Mouse (Mus musculus) thymus, adult 2 months (tissue): ENCODE data around the gene Gpank1. TPM values are rescaled to one million over a fixed set of nuclear protein-coding genes. Genes with fewer than 3 reads are reported as not detected.

Source experiments
- DNase-seq: peaks from one replicate; pipeline ENCODE4 v3.0.0; 2021
- H3K27ac ChIP-seq: fragments of 200-500 bp; 2 replicates; pipeline ENCODE4 v1.5.1; 2012; ENCODE audit warnings: low read length, control low read depth; ENCODE audit not compliant: control insufficient read depth, insufficient read depth
- H3K27me3 ChIP-seq: fragments of 200-500 bp; 2 replicates; pipeline ENCODE4 v1.6.1; 2012; ENCODE audit warnings: mild to moderate bottlenecking, low read length, moderate library complexity, mixed read lengths; ENCODE audit not compliant: control insufficient read depth, insufficient read depth
- H3K36me3 ChIP-seq: fragments of 200-500 bp; 2 replicates; pipeline ENCODE4 v1.6.1; 2012; ENCODE audit warnings: mild to moderate bottlenecking, low read length, moderate library complexity; ENCODE audit not compliant: control insufficient read depth, insufficient read depth
- H3K4me1 ChIP-seq: fragments of 200-500 bp; replicated peaks from 2 replicates; pipeline ENCODE4 v1.6.1; 2012; ENCODE audit warnings: low read length; ENCODE audit not compliant: control insufficient read depth, insufficient read depth
- H3K4me3 ChIP-seq: fragments of 200-500 bp; 2 replicates; pipeline ENCODE4 v1.5.1; 2012; ENCODE audit warnings: mild to moderate bottlenecking, low read length, control low read depth, moderate library complexity; ENCODE audit not compliant: control insufficient read depth, insufficient read depth
- CTCF ChIP-seq: fragments of 200-500 bp; IDR thresholded peaks from 2 replicates; pipeline ENCODE4 v1.5.1; 2012; ENCODE audit warnings: mild to moderate bottlenecking, control low read depth, low read length, moderate library complexity, borderline replicate concordance; ENCODE audit not compliant: control insufficient read depth, poor library complexity, insufficient read depth; ENCODE audit errors: extremely low read depth
- POLR2A ChIP-seq: fragments of 200-500 bp; IDR thresholded peaks from 2 replicates; pipeline ENCODE4 v1.6.1; 2012; ENCODE audit warnings: mild to moderate bottlenecking, low read length, control low read depth, moderate library complexity; ENCODE audit not compliant: control insufficient read depth, poor library complexity, insufficient read depth; ENCODE audit errors: extremely low read depth
- WGBS: fragments of 180-500 bp; shearing (Covaris S2); methylation state at CpG from one replicate; pipeline ENCODE4 v1.1.7; 2018; 5-methylcytosine and 5-hydroxymethylcytosine counted together
- polyA plus RNA-seq: library from polyadenylated mRNA; depleted of rRNA; stranded (reverse); fragments of >200 nt; gene quantifications from 2 replicates; pipeline ENCODE4 v1.2.3, GENCODE M21; 2012

The Gpank1 gene
- polyA plus RNA-seq, 1 experiment = 37.8 TPM

DNA sequence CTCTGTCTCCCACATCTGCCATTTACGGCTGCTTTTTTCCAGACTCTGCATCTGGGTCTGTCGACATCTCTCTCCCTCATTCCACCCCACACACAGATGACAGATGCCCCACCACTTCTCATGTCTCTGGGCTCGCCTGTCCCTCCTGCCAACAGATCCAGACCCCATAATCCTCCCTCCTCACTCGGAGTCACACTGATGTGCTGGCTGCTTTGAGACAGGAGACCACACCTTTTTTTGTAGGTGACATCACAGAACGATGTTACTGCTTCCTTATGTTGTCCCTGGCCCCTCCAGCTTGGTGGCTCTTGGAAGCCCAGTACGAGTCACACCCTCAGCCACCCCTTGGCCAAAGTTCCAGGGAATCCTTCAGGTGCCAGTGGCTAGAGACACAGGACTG, 41.0 kb upstream of the Gpank1 start:
- no peak for DNase-seq
- TF ChIP-seq POLR2A (no peak), CTCF (no peak)
- no peak overlapping the region for H3K4me3 ChIP-seq

DNA sequence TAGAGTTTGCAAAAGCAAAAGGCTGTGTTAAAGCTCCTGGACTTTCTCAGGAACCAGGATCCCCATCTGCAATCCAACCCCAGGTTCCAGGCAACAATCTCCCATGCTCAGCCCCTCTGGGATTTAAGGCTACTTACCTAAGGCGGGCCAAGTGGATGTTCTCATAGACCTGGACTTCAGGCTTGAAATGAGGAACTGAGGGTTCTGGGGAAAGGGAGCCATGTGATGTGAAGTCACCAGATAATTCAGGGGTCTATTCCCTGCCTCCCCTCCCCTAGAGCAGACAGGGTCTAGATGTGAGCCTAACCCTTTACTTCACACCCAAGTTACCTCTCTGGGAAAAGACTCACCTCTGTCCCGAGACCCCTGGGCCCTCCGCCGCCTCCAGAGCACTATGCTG, 40.5 kb upstream of the Gpank1 start:
- no peak for DNase-seq
- Histone ChIP-seq H3K27ac (no peak overlapping the region), H3K36me3 (no peaks in the 10 kb centered on the region), H3K27me3 (no peaks in the 10 kb centered on the region; the same call in 1 of the 2 replicates), H3K4me3 (no peak overlapping the region), H3K4me1 (peaks cover 17% of the 10 kb centered on the region; the same call in 1 of the 2 replicates)
- 97% methylated on average over 4 of the region's 4 CpGs for WGBS
- no peak for TF ChIP-seq CTCF
- no peak for TF ChIP-seq POLR2A

More for the DNA sequence above, 41.0 kb upstream of the Gpank1 start:
- WGBS = 77% methylated on average over 6 of the region's 6 CpGs
- Histone ChIP-seq H3K36me3 (no peaks in the 10 kb centered on the region), H3K4me1 (peaks cover 17% of the 10 kb centered on the region; the same call in 1 of the 2 replicates), H3K27ac (no peak overlapping the region), H3K27me3 (no peaks in the 10 kb centered on the region; the same call in 1 of the 2 replicates)

DNA sequence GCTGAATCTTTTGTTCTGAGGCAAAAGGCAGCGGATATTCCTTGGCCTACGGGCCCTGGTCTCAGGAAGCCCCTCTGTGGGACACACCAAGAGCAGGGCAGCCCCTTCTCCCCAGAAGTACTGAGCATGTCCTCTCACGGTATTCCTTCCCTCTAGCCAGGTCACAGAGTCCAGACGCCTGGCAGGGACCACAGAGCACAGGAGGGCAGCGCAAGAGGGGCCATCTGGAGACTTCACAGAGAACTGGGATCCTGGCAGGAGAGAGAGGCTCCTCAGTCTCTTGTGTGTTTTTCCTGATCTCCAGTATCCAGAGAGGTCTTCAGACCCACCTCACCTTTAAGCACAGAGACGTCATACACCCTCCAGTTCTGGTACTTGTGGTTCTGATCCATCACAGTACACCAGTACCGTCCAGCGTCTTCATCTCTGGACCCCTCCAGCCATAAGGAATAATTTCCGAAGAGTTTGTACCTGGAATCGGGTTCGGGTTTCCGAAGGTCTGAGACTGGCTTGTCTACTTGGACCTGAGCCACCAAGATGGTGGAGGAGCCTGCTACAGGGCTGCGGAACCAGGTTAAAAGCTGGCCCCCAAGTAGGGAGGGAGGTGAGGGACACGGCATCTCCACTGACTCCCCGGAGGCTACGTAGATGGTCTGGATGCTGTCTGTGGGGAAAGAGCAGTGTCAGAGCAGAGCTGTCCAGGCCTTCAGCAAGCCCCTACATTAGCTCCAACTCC, 38.2 kb upstream of the Gpank1 start:
- TF ChIP-seq POLR2A = no peak
- no peak for TF ChIP-seq CTCF
- H3K36me3 ChIP-seq = no peaks in the 10 kb centered on the region
- H3K27me3 ChIP-seq = no peaks in the 10 kb centered on the region; the same call in 1 of the 2 replicates
- no peak overlapping the region for H3K27ac ChIP-seq
- H3K4me1 ChIP-seq = peaks cover 9% of the 10 kb centered on the region; the same call in 1 of the 2 replicates
- no peak for DNase-seq
- H3K4me3 ChIP-seq = no peak overlapping the region
- 93% methylated on average over 16 of the region's 16 CpGs for WGBS

DNA sequence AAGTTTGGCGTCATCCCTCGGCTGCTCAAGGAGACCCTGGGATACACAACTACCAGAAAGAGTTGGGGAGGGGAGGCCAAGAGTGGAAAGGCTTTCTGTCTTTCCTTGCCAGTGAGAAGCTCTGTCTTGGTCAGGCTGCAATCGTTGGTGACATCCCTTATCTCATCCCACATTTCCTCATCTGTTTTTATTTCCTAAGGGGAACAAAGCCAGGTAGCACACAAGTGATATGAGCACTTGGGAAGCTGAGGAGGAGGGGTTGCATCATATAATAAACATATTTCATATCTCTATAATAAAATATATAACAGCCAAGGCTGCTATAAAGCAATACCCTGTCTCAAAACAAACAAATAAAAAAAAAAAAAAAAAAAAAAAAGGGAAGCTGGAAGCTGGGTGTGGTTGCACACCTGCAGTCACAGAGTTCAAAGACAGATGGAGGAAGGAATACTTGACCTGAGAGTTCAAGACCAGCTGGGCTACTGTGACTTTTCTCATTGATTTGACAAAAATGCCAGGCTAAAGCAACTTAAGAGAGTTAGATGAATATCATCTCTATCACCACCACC, 37.2 kb upstream of the Gpank1 start:
- Histone ChIP-seq H3K4me1 (peaks cover 6% of the 10 kb centered on the region; the same call in 1 of the 2 replicates), H3K27ac (no peak overlapping the region), H3K4me3 (no peak overlapping the region), H3K36me3 (no peaks in the 10 kb centered on the region), H3K27me3 (no peaks in the 10 kb centered on the region; the same call in 1 of the 2 replicates)
- DNase-seq = no peak
- WGBS = 67% methylated on average over 3 of the region's 3 CpGs
- TF ChIP-seq CTCF = no peak
- no peak for TF ChIP-seq POLR2A

DNA sequence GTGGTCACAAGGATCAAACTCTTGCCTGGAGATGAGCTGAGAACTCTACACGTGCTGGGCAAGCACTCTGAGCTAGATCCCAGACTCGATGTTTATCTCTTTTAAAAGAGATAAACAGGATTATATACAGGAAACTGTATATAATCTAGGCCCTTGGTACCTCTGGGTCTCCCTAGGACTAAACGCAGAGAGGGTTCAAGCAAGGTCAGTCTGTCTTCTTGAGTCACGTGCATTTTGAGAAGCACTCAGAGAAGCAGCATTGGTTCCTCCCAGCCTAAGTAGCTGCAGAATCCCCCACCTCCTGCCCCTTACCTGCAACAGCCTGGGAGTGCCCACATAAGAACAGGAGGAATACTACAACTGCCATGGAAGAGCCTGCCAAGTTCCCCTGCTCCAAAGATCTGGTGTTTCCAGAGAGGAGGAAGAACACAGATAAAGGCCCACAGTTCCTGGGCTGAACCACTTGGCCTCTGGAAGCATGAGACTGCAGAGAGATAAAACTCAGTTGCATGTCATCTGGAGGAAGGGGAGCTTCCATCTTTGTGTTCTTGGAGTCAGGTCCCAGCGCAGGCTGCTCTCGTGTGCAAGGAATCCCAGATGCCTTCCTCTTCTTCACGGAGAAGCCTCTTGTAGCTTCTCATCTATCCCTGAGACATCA, 35.9 kb upstream of the Gpank1 start, which contains the start of gene Ly6g6f:
TSS of gene Ly6g6f (minus strand) at position 403 of the 658 bp plus-strand sequence.
- TF ChIP-seq CTCF (no peak), POLR2A (no peak)
- H3K36me3 ChIP-seq = no peaks in the 10 kb centered on the region
- DNase-seq = no peak
- no peaks in the 10 kb centered on the region; the same call in 1 of the 2 replicates for H3K27me3 ChIP-seq
- peaks cover 4% of the 10 kb centered on the region for H3K4me1 ChIP-seq
- 88% methylated on average over 7 of the region's 7 CpGs for WGBS
- no peak within 1 kb of the TSS for H3K27ac ChIP-seq
- H3K4me3 ChIP-seq = no peak within 1 kb of the TSS

DNA sequence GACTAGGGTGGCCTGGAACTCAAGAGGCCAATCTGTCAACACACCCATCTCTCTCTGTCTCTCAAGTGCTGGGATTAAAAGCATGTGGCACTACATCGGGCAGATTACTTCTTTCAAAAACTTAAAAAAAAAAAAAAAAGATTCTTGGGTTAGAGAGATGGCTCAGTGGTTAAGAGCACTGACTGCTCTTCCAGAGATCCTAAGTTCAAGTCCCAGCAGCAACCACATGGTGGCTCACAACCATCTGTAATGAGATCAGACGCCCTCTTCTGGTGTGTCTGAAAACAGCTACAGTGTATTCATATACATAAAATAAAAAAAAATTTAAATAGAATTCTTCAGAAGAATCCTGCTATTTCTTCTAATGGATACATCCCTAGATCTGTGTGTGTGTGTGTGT, 33.1 kb upstream of the Gpank1 start:
- WGBS = 48% methylated on average over 2 of the region's 2 CpGs
- Histone ChIP-seq H3K27me3 (no peaks in the 10 kb centered on the region; the same call in 1 of the 2 replicates), H3K36me3 (peaks cover 7% of the 10 kb centered on the region; the same call in 1 of the 2 replicates), H3K4me1 (peaks cover 9% of the 10 kb centered on the region), H3K4me3 (no peak overlapping the region), H3K27ac (no peak overlapping the region)
- no peak for DNase-seq
- no peak for TF ChIP-seq CTCF
- TF ChIP-seq POLR2A = no peak
